Mouse (Mus musculus) heart, adult 2 months (tissue): ENCODE measurements around the gene Angel2. TPM values are rescaled to one million over a fixed set of nuclear protein-coding genes. Genes with fewer than 3 reads are reported as not detected.

Experiments used
- DNase-seq, 2 experiments: peaks; one replicate each; pipeline ENCODE4 v3.0.0; 2021
- H3K27ac ChIP-seq: fragments of 200-600 bp; 2 replicates; pipeline ENCODE4 v1.8.1; 2022
- H3K27me3 ChIP-seq: fragments of 200-500 bp; 2 replicates; pipeline ENCODE4 v1.6.1; 2012; ENCODE audit warnings: mild to moderate bottlenecking, low read length, inconsistent platforms, mixed read lengths; ENCODE audit not compliant: control insufficient read depth, insufficient read depth
- H3K36me3 ChIP-seq: fragments of 200-500 bp; 2 replicates; pipeline ENCODE4 v1.6.1; 2012; ENCODE audit warnings: low read length, inconsistent platforms; ENCODE audit not compliant: control insufficient read depth, insufficient read depth
- H3K4me1 ChIP-seq: fragments of 200-500 bp; 2 replicates; pipeline ENCODE4 v1.6.1; 2011; ENCODE audit warnings: low read length; ENCODE audit not compliant: control insufficient read depth, insufficient read depth
- H3K4me3 ChIP-seq: fragments of 200-600 bp; 2 replicates; pipeline ENCODE4 v1.8.1; 2022
- H3K79me2 ChIP-seq: fragments of 200-500 bp; replicated peaks from 2 replicates; pipeline ENCODE4 v1.6.1; 2012; ENCODE audit warnings: mild to moderate bottlenecking, inconsistent platforms, low read length, moderate library complexity, mixed read lengths; ENCODE audit not compliant: control insufficient read depth, insufficient read depth
- H3K9ac ChIP-seq: fragments of 200-500 bp; 2 replicates; pipeline ENCODE4 v1.6.1; 2012; ENCODE audit warnings: low read depth, mild to moderate bottlenecking, control low read depth, inconsistent platforms, low read length, mixed read lengths
- CTCF ChIP-seq: fragments of 200-600 bp; IDR thresholded peaks from 2 replicates; pipeline ENCODE4 v1.8.1; 2022; ENCODE audit warnings: antibody characterized with exemption, mild to moderate bottlenecking, moderate library complexity
- EP300 ChIP-seq: fragments of 200-500 bp; IDR thresholded peaks from 2 replicates; pipeline ENCODE4 v1.6.1; 2011; ENCODE audit warnings: low read depth, low read length, control low read depth; ENCODE audit not compliant: insufficient read depth
- POLR2A ChIP-seq: fragments of 200-500 bp; IDR thresholded peaks from 2 replicates; pipeline ENCODE4 v1.6.1; 2011; ENCODE audit warnings: mild to moderate bottlenecking, low read depth, low read length, control low read depth; ENCODE audit not compliant: insufficient read depth
- WGBS: fragments of 180-500 bp; shearing (Covaris S2); methylation state at CpG from one replicate; pipeline ENCODE4 v1.1.7; 2018; 5-methylcytosine and 5-hydroxymethylcytosine counted together
- intact Hi-C: fragments of 180-260 bp; cut with DNase I; formaldehyde crosslinking; loops from one replicate; pipeline ENCODE4 v1.15.1; 2025
- polyA plus RNA-seq: library from polyadenylated mRNA; depleted of rRNA; stranded (reverse); fragments of >200 nt; gene quantifications from 2 replicates; pipeline ENCODE4 v1.2.3, GENCODE M21; 2012
- total RNA-seq, 2 experiments: library from RNA; stranded (reverse); gene quantifications; 2 replicates each; pipeline ENCODE4 v1.2.3; 2021

The Angel2 gene
- total and polyA plus RNA-seq, 3 experiments, result 18.5 to 28.0 (median 27.7) TPM

- no peaks in the 10 kb centered on the region for H3K27me3 ChIP-seq
- H3K4me3 ChIP-seq, result no peak overlapping the region
- TF ChIP-seq CTCF, result no peak
- TF ChIP-seq POLR2A, result no peak
- no peak for TF ChIP-seq EP300
- no peak overlapping the region for H3K27ac ChIP-seq
- no peaks in the 10 kb centered on the region for H3K79me2 ChIP-seq
- H3K4me1 ChIP-seq, result no peaks in the 10 kb centered on the region
- no peak for DNase-seq
- no peak overlapping the region for H3K9ac ChIP-seq
- 42% methylated on average over 3 of the region's 3 CpGs for WGBS
- no peaks in the 10 kb centered on the region for H3K36me3 ChIP-seq
- intact Hi-C loops, result no loop called here
These were observed 28.1 kb downstream of the Angel2 start for GRCm38 (mm10) chr1:190953009-190953408.

- TF ChIP-seq EP300 (no peak), CTCF (no peak), POLR2A (no peak)
- no peaks in the 10 kb centered on the region for H3K27me3 ChIP-seq
- WGBS, result 64% methylated on average over 5 of the region's 5 CpGs
- no peak overlapping the region for H3K4me3 ChIP-seq
- intact Hi-C loops, result no loop called here
- H3K27ac ChIP-seq, result no peak overlapping the region
- no peaks in the 10 kb centered on the region for H3K4me1 ChIP-seq
- H3K36me3 ChIP-seq, result no peaks in the 10 kb centered on the region
- no peaks in the 10 kb centered on the region for H3K79me2 ChIP-seq
- DNase-seq, result no peak
- no peak overlapping the region for H3K9ac ChIP-seq
These were observed 33.9 kb downstream of the Angel2 start for GRCm38 (mm10) chr1:190958821-190959220.

GRCm38 (mm10) chr1:190962760-190963159 is 37.8 kb downstream of the Angel2 start:
- no peak for TF ChIP-seq CTCF
- no peak for TF ChIP-seq EP300
- TF ChIP-seq POLR2A, result no peak
- H3K36me3 ChIP-seq, result no peaks in the 10 kb centered on the region

GRCm38 (mm10) chr1:190964992-190965780 is 40.3 kb downstream of the Angel2 start:
- H3K9ac ChIP-seq, result no peak overlapping the region
- TF ChIP-seq EP300 (no peak), POLR2A (no peak), CTCF (no peak)
- DNase-seq, result no peak
- H3K79me2 ChIP-seq, result no peaks in the 10 kb centered on the region
- H3K27ac ChIP-seq, result no peak overlapping the region
- no peak overlapping the region for H3K4me3 ChIP-seq
- H3K4me1 ChIP-seq, result no peaks in the 10 kb centered on the region
- 45% methylated on average over 15 of the region's 15 CpGs for WGBS
- intact Hi-C loops, result no loop called here
- H3K27me3 ChIP-seq, result no peaks in the 10 kb centered on the region
- no peaks in the 10 kb centered on the region for H3K36me3 ChIP-seq

More at GRCm38 (mm10) chr1:190962760-190963159, 37.8 kb downstream of the Angel2 start:
- Histone ChIP-seq H3K27ac (no peak overlapping the region), H3K79me2 (no peaks in the 10 kb centered on the region), H3K4me1 (no peaks in the 10 kb centered on the region), H3K9ac (no peak overlapping the region), H3K4me3 (no peak overlapping the region), H3K27me3 (no peaks in the 10 kb centered on the region)
- no peak for DNase-seq
- intact Hi-C loops, result no loop called here
- WGBS, result 87% methylated on average over 3 of the region's 3 CpGs

- no peak for TF ChIP-seq POLR2A
- no peak for TF ChIP-seq CTCF
- no peak for TF ChIP-seq EP300
- H3K4me1 ChIP-seq, result peaks cover 3% of the 10 kb centered on the region; the same call in 1 of the 2 replicates
These were observed 43.1 kb downstream of the Angel2 start for GRCm38 (mm10) chr1:190968010-190968409.

More at GRCm38 (mm10) chr1:190968010-190968409, 43.1 kb downstream of the Angel2 start:
- H3K9ac ChIP-seq, result no peak overlapping the region
- intact Hi-C loops, result no loop called here
- no peaks in the 10 kb centered on the region for H3K79me2 ChIP-seq
- H3K27ac ChIP-seq, result no peak overlapping the region
- DNase-seq, result no peak
- WGBS, result 91% methylated on average over 7 of the region's 7 CpGs
- no peaks in the 10 kb centered on the region for H3K27me3 ChIP-seq
- no peak overlapping the region for H3K4me3 ChIP-seq
- H3K36me3 ChIP-seq, result no peaks in the 10 kb centered on the region
